Mouse (Mus musculus): ENCODE results near the gene Abhd14a. TPM values are rescaled to one million over a fixed set of nuclear protein-coding genes. Genes with fewer than 3 reads are reported as not detected.

Abhd14a gene
- polyA plus RNA-seq, 1 experiment from 2014 or later: 34.5 TPM

- H3K9me3 ChIP-seq (ENCODE audit: control insufficient read depth, low read length): no peaks in the 10 kb centered on the region
- H3K4me3 ChIP-seq (ENCODE audit: low read depth, low read length): peak overlapping the region; percentile 38
- peak overlapping the region; percentile 70 for H3K9ac ChIP-seq (ENCODE audit: low read length)
- peak overlapping the region; percentile 79 for H3K4me2 ChIP-seq
- H3K27me3 ChIP-seq (ENCODE audit: control insufficient read depth, insufficient read depth, low read length): peaks cover 7% of the 10 kb centered on the region
- peaks cover 13% of the 10 kb centered on the region for H3K4me1 ChIP-seq (ENCODE audit: control insufficient read depth, insufficient read depth, low read length)
- ATAC-seq (ENCODE audit: low FRiP score) (peak; percentile 86), DNase-seq (ENCODE audit: low spot score, missing footprints) (peak; percentile 96)
- H3K27ac ChIP-seq (ENCODE audit: low read depth, low read length): peak overlapping the region; percentile 59
- 1% methylated on average over 98 of the region's 99 CpGs for WGBS
- peaks cover 21% of the 10 kb centered on the region for H3K36me3 ChIP-seq (ENCODE audit: control insufficient read depth, insufficient read depth, low read length)
Measured at GRCm38 (mm10) chr9:106464751-106465541, 17.5 kb upstream of the Abhd14a start.

GRCm38 (mm10) chr9:106463122-106464063, 15.9 kb upstream of the Abhd14a start:
- WGBS: 86% methylated on average over 21 of the region's 21 CpGs
- Histone ChIP-seq H3K4me3 (ENCODE audit: low read depth, low read length) (no peak overlapping the region), H3K9ac (ENCODE audit: low read length) (no peak overlapping the region), H3K27me3 (ENCODE audit: control insufficient read depth, insufficient read depth, low read length) (peaks cover 7% of the 10 kb centered on the region), H3K27ac (ENCODE audit: low read depth, low read length) (no peak overlapping the region), H3K4me2 (no peak overlapping the region), H3K4me1 (ENCODE audit: control insufficient read depth, insufficient read depth, low read length) (peaks cover 25% of the 10 kb centered on the region), H3K9me3 (ENCODE audit: control insufficient read depth, low read length) (no peaks in the 10 kb centered on the region), H3K36me3 (ENCODE audit: control insufficient read depth, insufficient read depth, low read length) (peaks cover 23% of the 10 kb centered on the region)
- DNase-seq (ENCODE audit: low spot score, missing footprints): peak; percentile 86
- ATAC-seq (ENCODE audit: low FRiP score): no peak

GRCm38 (mm10) chr9:106462430-106462800, 14.9 kb upstream of the Abhd14a start:
- Histone ChIP-seq H3K4me1 (ENCODE audit: control insufficient read depth, insufficient read depth, low read length) (peaks cover 34% of the 10 kb centered on the region), H3K36me3 (ENCODE audit: control insufficient read depth, insufficient read depth, low read length) (peaks cover 23% of the 10 kb centered on the region), H3K4me3 (ENCODE audit: low read depth, low read length) (no peak overlapping the region), H3K27me3 (ENCODE audit: control insufficient read depth, insufficient read depth, low read length) (peaks cover 7% of the 10 kb centered on the region), H3K4me2 (no peak overlapping the region), H3K9ac (ENCODE audit: low read length) (no peak overlapping the region), H3K27ac (ENCODE audit: low read depth, low read length) (no peak overlapping the region), H3K9me3 (ENCODE audit: control insufficient read depth, low read length) (no peaks in the 10 kb centered on the region)
- ATAC-seq (ENCODE audit: low FRiP score) (no peak), DNase-seq (ENCODE audit: low spot score, missing footprints) (peak; percentile 83)
- WGBS: 89% methylated on average over 12 of the region's 12 CpGs

- no peak overlapping the region for H3K4me2 ChIP-seq
- H3K36me3 ChIP-seq (ENCODE audit: control insufficient read depth, insufficient read depth, low read length): peaks cover 23% of the 10 kb centered on the region
- peaks cover 7% of the 10 kb centered on the region for H3K27me3 ChIP-seq (ENCODE audit: control insufficient read depth, insufficient read depth, low read length)
- H3K4me1 ChIP-seq (ENCODE audit: control insufficient read depth, insufficient read depth, low read length): peaks cover 40% of the 10 kb centered on the region
- 82% methylated on average over 16 of the region's 16 CpGs for WGBS
- no peak overlapping the region for H3K27ac ChIP-seq (ENCODE audit: low read depth, low read length)
- H3K9me3 ChIP-seq (ENCODE audit: control insufficient read depth, low read length): no peaks in the 10 kb centered on the region
- peak; percentile 62 for DNase-seq (ENCODE audit: low spot score, missing footprints)
- H3K9ac ChIP-seq (ENCODE audit: low read length): no peak overlapping the region
- no peak overlapping the region for H3K4me3 ChIP-seq (ENCODE audit: low read depth, low read length)
- no peak for ATAC-seq (ENCODE audit: low FRiP score)
Measured at GRCm38 (mm10) chr9:106461641-106462429, 14.4 kb upstream of the Abhd14a start.

GRCm38 (mm10) chr9:106461026-106461415, 13.5 kb upstream of the Abhd14a start:
- 96% methylated on average over 9 of the region's 9 CpGs for WGBS
- Histone ChIP-seq H3K27ac (ENCODE audit: low read depth, low read length) (no peak overlapping the region), H3K9me3 (ENCODE audit: control insufficient read depth, low read length) (no peaks in the 10 kb centered on the region), H3K9ac (ENCODE audit: low read length) (no peak overlapping the region), H3K36me3 (ENCODE audit: control insufficient read depth, insufficient read depth, low read length) (peaks cover 23% of the 10 kb centered on the region), H3K4me3 (ENCODE audit: low read depth, low read length) (no peak overlapping the region), H3K4me2 (no peak overlapping the region), H3K4me1 (ENCODE audit: control insufficient read depth, insufficient read depth, low read length) (peaks cover 48% of the 10 kb centered on the region), H3K27me3 (ENCODE audit: control insufficient read depth, insufficient read depth, low read length) (peaks cover 7% of the 10 kb centered on the region)
- ATAC-seq (ENCODE audit: low FRiP score) (no peak), DNase-seq (ENCODE audit: low spot score, missing footprints) (peak; percentile 44)

GRCm38 (mm10) chr9:106460401-106461025, 13.0 kb upstream of the Abhd14a start:
- DNase-seq (ENCODE audit: low spot score, missing footprints) (peak; percentile 79), ATAC-seq (ENCODE audit: low FRiP score) (no peak)
- Histone ChIP-seq H3K36me3 (ENCODE audit: control insufficient read depth, insufficient read depth, low read length) (peaks cover 23% of the 10 kb centered on the region), H3K27ac (ENCODE audit: low read depth, low read length) (no peak overlapping the region), H3K4me2 (no peak overlapping the region), H3K4me3 (ENCODE audit: low read depth, low read length) (no peak overlapping the region), H3K9me3 (ENCODE audit: control insufficient read depth, low read length) (no peaks in the 10 kb centered on the region), H3K4me1 (ENCODE audit: control insufficient read depth, insufficient read depth, low read length) (peaks cover 53% of the 10 kb centered on the region), H3K27me3 (ENCODE audit: control insufficient read depth, insufficient read depth, low read length) (peaks cover 7% of the 10 kb centered on the region; the same call in 1 of the 2 replicates), H3K9ac (ENCODE audit: low read length) (no peak overlapping the region)
- WGBS: 80% methylated on average over 18 of the region's 18 CpGs

GRCm38 (mm10) chr9:106459946-106460345, 12.5 kb upstream of the Abhd14a start:
- H3K36me3 ChIP-seq (ENCODE audit: control insufficient read depth, insufficient read depth, low read length): peaks cover 23% of the 10 kb centered on the region
- 85% methylated on average over 15 of the region's 15 CpGs for WGBS
- H3K4me1 ChIP-seq (ENCODE audit: control insufficient read depth, insufficient read depth, low read length): peaks cover 54% of the 10 kb centered on the region
- ATAC-seq (ENCODE audit: low FRiP score): no peak
- no peak for DNase-seq (ENCODE audit: low spot score, missing footprints)
- no peaks in the 10 kb centered on the region for H3K9me3 ChIP-seq (ENCODE audit: control insufficient read depth, low read length)
- no peak overlapping the region for H3K4me3 ChIP-seq (ENCODE audit: low read depth, low read length)
- H3K27me3 ChIP-seq (ENCODE audit: control insufficient read depth, insufficient read depth, low read length): peaks cover 6% of the 10 kb centered on the region; the same call in 1 of the 2 replicates
- H3K27ac ChIP-seq (ENCODE audit: low read depth, low read length): no peak overlapping the region
- H3K9ac ChIP-seq (ENCODE audit: low read length): no peak overlapping the region
- H3K4me2 ChIP-seq: no peak overlapping the region

- Histone ChIP-seq H3K36me3 (ENCODE audit: control insufficient read depth, insufficient read depth, low read length) (peaks cover 17% of the 10 kb centered on the region), H3K27ac (ENCODE audit: low read depth, low read length) (peak overlapping the region; percentile 97; the same call in 1 of the 2 replicates), H3K27me3 (ENCODE audit: control insufficient read depth, insufficient read depth, low read length) (no peaks in the 10 kb centered on the region; the same call in 1 of the 2 replicates), H3K9me3 (ENCODE audit: control insufficient read depth, low read length) (no peaks in the 10 kb centered on the region), H3K9ac (ENCODE audit: low read length) (peak overlapping the region; percentile 49), H3K4me3 (ENCODE audit: low read depth, low read length) (no peak overlapping the region), H3K4me1 (ENCODE audit: control insufficient read depth, insufficient read depth, low read length) (peaks cover 55% of the 10 kb centered on the region), H3K4me2 (peak overlapping the region; percentile 78)
- ATAC-seq (ENCODE audit: low FRiP score) (no peak), DNase-seq (ENCODE audit: low spot score, missing footprints) (no peak)
- 63% methylated on average over 5 of the region's 5 CpGs for WGBS
Measured at GRCm38 (mm10) chr9:106457920-106458319, 10.4 kb upstream of the Abhd14a start.
